Mouse (Mus musculus) MEL (cell line): ENCODE measurements at regions not wholly inside any gene's neighbourhood (a gene's known extent, or its start where the extent isn't known, plus 50 kb on each side); places are given as distances from the start of the nearest gene placed in this dataset.
A peak's percentile ranks its signal among the peaks of the same experiment; 100 is the strongest.

Experiments
- DNase-seq: peaks from one replicate; pipeline ENCODE4 v3.0.0; 2011; ENCODE audit warnings: low read depth, low spot score
- H3K27ac ChIP-seq: 2 replicates; pipeline ENCODE4 v1.5.1; 2012; ENCODE audit warnings: low read depth, mild to moderate bottlenecking, control low read depth, low read length, moderate library complexity; ENCODE audit not compliant: control insufficient read depth
- H3K27me3 ChIP-seq, 2 experiments: fragments of 150-350 bp in 1 of 2; sonication (generic) in 1 of 2; 2 replicates each; pipeline ENCODE4 v1.6.1; 2012; ENCODE audit warnings: low read length in 2 of 2, mild to moderate bottlenecking in 2 of 2, improper control_type of control experiment in 1 of 2, moderate library complexity in 1 of 2; ENCODE audit not compliant: insufficient read depth in 2 of 2, control insufficient read depth in 1 of 2
- H3K36me3 ChIP-seq, 2 experiments: 2 replicates each; pipeline ENCODE4 v1.6.1; 2012 to 2014; ENCODE audit warnings: low read length in 2 of 2, improper control_type of control experiment in 1 of 2, inconsistent platforms in 1 of 2, mild to moderate bottlenecking in 1 of 2; ENCODE audit not compliant: insufficient read depth in 2 of 2, control insufficient read depth in 1 of 2
- H3K4me1 ChIP-seq, 2 experiments: fragments of 150-350 bp in 1 of 2; sonication (generic) in 1 of 2; 2 replicates each; pipeline ENCODE4 v1.6.1; 2012; ENCODE audit warnings: low read length in 2 of 2, improper control_type of control experiment in 1 of 2, mild to moderate bottlenecking in 1 of 2; ENCODE audit not compliant: insufficient read depth in 2 of 2, control insufficient read depth in 1 of 2
- H3K4me3 ChIP-seq, 2 experiments: fragments of 150-350 bp in 1 of 2; sonication (generic) in 1 of 2; 2 replicates each; pipeline ENCODE4 v1.5.1; 2012; ENCODE audit warnings: low read depth in 2 of 2, low read length in 2 of 2, mild to moderate bottlenecking in 2 of 2, moderate library complexity in 2 of 2, control low read depth in 1 of 2, improper control_type of control experiment in 1 of 2; ENCODE audit not compliant: control insufficient read depth in 1 of 2, insufficient read depth in 1 of 2
- H3K79me2 ChIP-seq: 2 replicates; pipeline ENCODE4 v1.6.1; 2012; ENCODE audit warnings: mild to moderate bottlenecking, low read length, moderate library complexity; ENCODE audit not compliant: control insufficient read depth, poor library complexity, insufficient read depth
- H3K9ac ChIP-seq: 2 replicates; pipeline ENCODE4 v1.6.1; 2012; ENCODE audit warnings: low read depth, mild to moderate bottlenecking, control low read depth, low read length, moderate library complexity; ENCODE audit not compliant: control insufficient read depth, poor library complexity, severe bottlenecking
- H3K9me3 ChIP-seq: fragments of 150-350 bp; sonication (generic); replicated peaks from 2 replicates; pipeline ENCODE4 v1.6.1; 2012; ENCODE audit warnings: mild to moderate bottlenecking, low read length, improper control_type of control experiment, moderate library complexity; ENCODE audit not compliant: insufficient read depth
- BHLHE40 ChIP-seq: IDR thresholded peaks from 2 replicates; pipeline ENCODE4 v1.6.1; 2012; ENCODE audit warnings: low read depth, mild to moderate bottlenecking, inconsistent platforms, low read length, improper control_type of control experiment, borderline replicate concordance
- EP300 ChIP-seq, 2 experiments: IDR thresholded peaks; 2 replicates each; pipeline ENCODE4 v1.6.1; 2011; ENCODE audit warnings: improper control_type of control experiment in 2 of 2, low read length in 2 of 2, low read depth in 1 of 2, mild to moderate bottlenecking in 1 of 2
- ETS1 ChIP-seq: IDR thresholded peaks from 2 replicates; pipeline ENCODE4 v1.6.1; 2012; ENCODE audit warnings: low read depth, mild to moderate bottlenecking, inconsistent platforms, low read length, improper control_type of control experiment, moderate library complexity
- GABPA ChIP-seq: IDR thresholded peaks from 2 replicates; pipeline ENCODE4 v1.6.1; 2012; ENCODE audit warnings: low read depth, mild to moderate bottlenecking, inconsistent platforms, low read length, improper control_type of control experiment, moderate library complexity
- GATA1 ChIP-seq: IDR thresholded peaks from 2 replicates; pipeline ENCODE4 v1.6.1; 2011; ENCODE audit warnings: low read depth, low read length, improper control_type of control experiment
- HCFC1 ChIP-seq: IDR thresholded peaks from 2 replicates; pipeline ENCODE4 v1.6.1; 2012; ENCODE audit warnings: low read depth, mild to moderate bottlenecking, inconsistent platforms, low read length, improper control_type of control experiment, moderate library complexity
- MAX ChIP-seq: IDR thresholded peaks from 2 replicates; pipeline ENCODE4 v1.6.1; 2011; ENCODE audit warnings: low read length, improper control_type of control experiment
- MEF2A ChIP-seq: IDR thresholded peaks from 2 replicates; pipeline ENCODE4 v1.6.1; 2014; ENCODE audit warnings: low read depth, mild to moderate bottlenecking, inconsistent platforms, low read length, improper control_type of control experiment; ENCODE audit not compliant: poor library complexity, insufficient replicate concordance, severe bottlenecking; ENCODE audit errors: extremely low read depth
- MXI1 ChIP-seq: IDR thresholded peaks from 2 replicates; pipeline ENCODE4 v1.6.1; 2011; ENCODE audit warnings: mild to moderate bottlenecking, low read depth, low read length, improper control_type of control experiment
- MYB ChIP-seq: IDR thresholded peaks from 2 replicates; pipeline ENCODE4 v1.6.1; 2011; ENCODE audit warnings: mild to moderate bottlenecking, low read depth, low read length, improper control_type of control experiment
- MYC ChIP-seq: IDR thresholded peaks from 2 replicates; pipeline ENCODE4 v1.6.1; 2011; ENCODE audit warnings: low read depth, mild to moderate bottlenecking, low read length, improper control_type of control experiment, moderate library complexity
- NELFE ChIP-seq: IDR thresholded peaks from 2 replicates; pipeline ENCODE4 v1.6.1; 2011; ENCODE audit warnings: low read depth, low read length, improper control_type of control experiment
- POLR2A ChIP-seq, 2 experiments: IDR thresholded peaks; 2 replicates each; pipeline ENCODE4 v1.6.1; 2011 to 2012; ENCODE audit warnings: low read length in 2 of 2, mild to moderate bottlenecking in 2 of 2, control low read depth in 1 of 2, improper control_type of control experiment in 1 of 2, low read depth in 1 of 2, moderate library complexity in 1 of 2; ENCODE audit not compliant: control insufficient read depth in 1 of 2, insufficient read depth in 1 of 2, poor library complexity in 1 of 2
- POLR2AphosphoS2 ChIP-seq: IDR thresholded peaks from 2 replicates; pipeline ENCODE4 v1.6.1; 2011; ENCODE audit warnings: low read length, improper control_type of control experiment
- POLR2AphosphoS5 ChIP-seq: IDR thresholded peaks from 2 replicates; pipeline ENCODE4 v1.6.1; 2012; ENCODE audit warnings: low read depth, borderline replicate concordance, mild to moderate bottlenecking, inconsistent platforms, low read length, moderate library complexity, mixed read lengths
- RAD21 ChIP-seq: IDR thresholded peaks from 2 replicates; pipeline ENCODE4 v1.6.1; 2011; ENCODE audit warnings: mild to moderate bottlenecking, low read depth, low read length, improper control_type of control experiment
- SIN3A ChIP-seq: IDR thresholded peaks from 2 replicates; pipeline ENCODE4 v1.6.1; 2012; ENCODE audit warnings: low read length, improper control_type of control experiment, inconsistent platforms
- TAL1 ChIP-seq: IDR thresholded peaks from 2 replicates; pipeline ENCODE4 v1.6.1; 2012; ENCODE audit warnings: mild to moderate bottlenecking, inconsistent platforms, low read length, moderate library complexity, mixed read lengths
- TBP ChIP-seq: IDR thresholded peaks from 2 replicates; pipeline ENCODE4 v1.8.0; 2011; ENCODE audit warnings: low read depth, low read length, improper control_type of control experiment
- UBTF ChIP-seq: IDR thresholded peaks from 2 replicates; pipeline ENCODE4 v1.6.1; 2012; ENCODE audit warnings: low read depth, mild to moderate bottlenecking, inconsistent platforms, low read length, improper control_type of control experiment, moderate library complexity, borderline replicate concordance; ENCODE audit not compliant: insufficient read depth
- USF2 ChIP-seq, 2 experiments: IDR thresholded peaks; 2 replicates each; pipeline ENCODE4 v1.6.1; 2011 to 2012; ENCODE audit warnings: improper control_type of control experiment in 2 of 2, low read length in 2 of 2, borderline replicate concordance in 1 of 2, inconsistent platforms in 1 of 2, low read depth in 1 of 2, mild to moderate bottlenecking in 1 of 2; ENCODE audit not compliant: insufficient read depth in 1 of 2
- ZC3H11A ChIP-seq: IDR thresholded peaks from 2 replicates; pipeline ENCODE4 v1.6.1; 2012; ENCODE audit warnings: low read depth, mild to moderate bottlenecking, inconsistent platforms, low read length, improper control_type of control experiment
- ZKSCAN1 ChIP-seq: IDR thresholded peaks from 2 replicates; pipeline ENCODE4 v1.6.1; 2012; ENCODE audit warnings: low read depth, mild to moderate bottlenecking, inconsistent platforms, low read length, improper control_type of control experiment, moderate library complexity
- ZMIZ1 ChIP-seq: IDR thresholded peaks from 2 replicates; pipeline ENCODE4 v1.6.1; 2012; ENCODE audit warnings: low read depth, mild to moderate bottlenecking, inconsistent platforms, low read length, improper control_type of control experiment, moderate library complexity

DNA sequence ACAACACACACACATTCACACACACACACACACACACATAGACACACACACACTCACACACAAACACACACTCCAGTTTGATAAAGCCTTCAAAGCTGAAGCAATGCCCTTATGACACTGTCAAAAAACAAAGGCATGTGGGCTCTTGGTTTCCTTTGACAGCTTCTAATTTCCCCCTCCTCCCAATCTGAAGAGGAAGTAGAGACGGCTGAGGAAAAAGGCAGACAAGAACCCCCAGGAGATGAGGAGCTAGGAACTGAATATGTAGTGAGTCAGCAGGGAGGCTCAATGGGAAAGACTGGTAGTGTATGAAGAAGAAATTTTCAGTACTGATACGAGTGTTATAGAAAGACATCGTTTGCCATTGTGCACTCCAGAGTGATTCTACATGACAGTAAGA, 130.4 kb upstream of the Cpeb2 start:
- Histone ChIP-seq H3K9me3 (no peaks in the 10 kb centered on the region), H3K79me2 (no peaks in the 10 kb centered on the region), H3K27ac (no peak overlapping the region), H3K9ac (no peak overlapping the region), H3K27me3 (no peaks in the 10 kb centered on the region), H3K4me3 (no peak overlapping the region), H3K36me3 (peaks cover 0 to 29% of the 10 kb centered on the region in 2 experiments; a peak in 2 of 4 replicates), H3K4me1 (peaks cover 31 to 39% of the 10 kb centered on the region in 2 experiments)
- TF ChIP-seq MYC (0 out of 2 replicates have a peak, but pooled peaks have one; percentile 33), MXI1 (0 out of 2 replicates have a peak, but pooled peaks have one; percentile 41), POLR2AphosphoS2 (no peak), EP300 (IDR thresholded peaks at IDR 0.05; ENCODE audit: low read depth in 1 of 2, low read length in 2 of 2) (no peak; a peak in 1 of 4 replicates), MAX (peak; percentile 50), ZKSCAN1 (no peak), SIN3A (peak; percentile 38; the same call in 1 of the 2 replicates), ZC3H11A (no peak), TBP (0 out of 2 replicates have a peak, but pooled peaks have one; percentile 12)
- peak; percentile 67 for DNase-seq

GRCm38 (mm10) chr5:43103728-43104127, 129.2 kb upstream of the Cpeb2 start:
- H3K4me3 ChIP-seq: no peak overlapping the region

More at GRCm38 (mm10) chr5:43103728-43104127, 129.2 kb upstream of the Cpeb2 start:
- no peaks in the 10 kb centered on the region for H3K79me2 ChIP-seq
- no peaks in the 10 kb centered on the region for H3K27me3 ChIP-seq
- H3K36me3 ChIP-seq: peaks cover 0 to 34% of the 10 kb centered on the region in 2 experiments; a peak in 2 of 4 replicates
- H3K9me3 ChIP-seq: no peaks in the 10 kb centered on the region
- H3K4me1 ChIP-seq: peaks cover 37 to 45% of the 10 kb centered on the region in 2 experiments
- no peak for TF ChIP-seq POLR2AphosphoS5
- no peak for TF ChIP-seq EP300 (IDR thresholded peaks at IDR 0.05; ENCODE audit: low read depth in 1 of 2, low read length in 2 of 2)
- no peak for TF ChIP-seq BHLHE40
- TF ChIP-seq NELFE: no peak
- no peak for TF ChIP-seq TAL1
- TF ChIP-seq MAX: no peak
- TF ChIP-seq ETS1: no peak
- no peak for TF ChIP-seq ZMIZ1
- no peak for TF ChIP-seq GABPA
- TF ChIP-seq USF2 (IDR thresholded peaks at IDR 0.05; ENCODE audit: borderline replicate concordance in 1 of 2, insufficient read depth in 1 of 2, low read depth in 1 of 2, low read length in 2 of 2): no peak
- no peak for TF ChIP-seq HCFC1
- no peak for TF ChIP-seq POLR2AphosphoS2
- TF ChIP-seq GATA1: no peak
- TF ChIP-seq SIN3A: no peak
- no peak for TF ChIP-seq UBTF
- TF ChIP-seq MYB: no peak
- TF ChIP-seq MEF2A: no peak
- no peak for TF ChIP-seq RAD21
- TF ChIP-seq MYC: no peak
- no peak for TF ChIP-seq POLR2A (IDR thresholded peaks at IDR 0.05; ENCODE audit: control insufficient read depth in 1 of 2, insufficient read depth in 1 of 2, low read depth in 1 of 2, low read length in 2 of 2, poor library complexity in 1 of 2)
- no peak overlapping the region for H3K27ac ChIP-seq
- H3K9ac ChIP-seq: no peak overlapping the region
- DNase-seq: no peak
